Mouse (Mus musculus) urinary bladder, adult 2 months (tissue): ENCODE measurements at regions not wholly inside any gene's neighbourhood (a gene's known extent, or its start where the extent isn't known, plus 50 kb on each side); places are given as distances from the start of the nearest gene placed in this dataset.

ENCODE experiments used
- DNase-seq: peaks from one replicate; pipeline ENCODE4 v3.0.0; 2022; ENCODE audit warnings: low spot score

- DNase-seq = no peak
These were observed 371.3 kb upstream of the Dynlrb2 start for GRCm38 (mm10) chr8:116133503-116133902.

GRCm38 (mm10) chr8:116133084-116133483 is 371.7 kb upstream of the Dynlrb2 start:
- DNase-seq = no peak

- DNase-seq = no peak
These were observed 384.7 kb upstream of the Dynlrb2 start for GRCm38 (mm10) chr8:116120067-116120466.

- no peak for DNase-seq
These were observed 386.9 kb upstream of the Dynlrb2 start for GRCm38 (mm10) chr8:116117919-116118318.

GRCm38 (mm10) chr8:116116625-116117024 is 388.1 kb upstream of the Dynlrb2 start:
- DNase-seq = no peak

GRCm38 (mm10) chr8:116115811-116116372 is 388.9 kb upstream of the Dynlrb2 start:
- peak; percentile 63 for DNase-seq

GRCm38 (mm10) chr8:116114978-116115377 is 389.8 kb upstream of the Dynlrb2 start:
- no peak for DNase-seq

GRCm38 (mm10) chr8:116114502-116114901 is 390.3 kb upstream of the Dynlrb2 start:
- DNase-seq = no peak

- DNase-seq = no peak
These were observed 393.6 kb upstream of the Dynlrb2 start for GRCm38 (mm10) chr8:116111168-116111567.

- DNase-seq = no peak
These were observed 389.1 kb upstream of the Maf start for GRCm38 (mm10) chr8:116096666-116097065.

GRCm38 (mm10) chr8:116083156-116083555 is 375.6 kb upstream of the Maf start:
- no peak for DNase-seq

- no peak for DNase-seq
These were observed 371.3 kb upstream of the Maf start for GRCm38 (mm10) chr8:116078849-116079407.

GRCm38 (mm10) chr8:116071497-116071896 is 363.9 kb upstream of the Maf start:
- DNase-seq = no peak

GRCm38 (mm10) chr8:116069538-116069937 is 361.9 kb upstream of the Maf start:
- DNase-seq = no peak

GRCm38 (mm10) chr8:116067978-116068375 is 360.4 kb upstream of the Maf start:
- no peak for DNase-seq

GRCm38 (mm10) chr8:116067182-116067977 is 359.8 kb upstream of the Maf start:
- no peak for DNase-seq

- DNase-seq = no peak
These were observed 358.3 kb upstream of the Maf start for GRCm38 (mm10) chr8:116065871-116066270.

GRCm38 (mm10) chr8:116065327-116065726 is 357.7 kb upstream of the Maf start:
- no peak for DNase-seq

- no peak for DNase-seq
These were observed 357.0 kb upstream of the Maf start for GRCm38 (mm10) chr8:116064562-116064961.

- DNase-seq = no peak
These were observed 355.9 kb upstream of the Maf start for GRCm38 (mm10) chr8:116063541-116063940.

- no peak for DNase-seq
These were observed 345.9 kb upstream of the Maf start for GRCm38 (mm10) chr8:116053483-116053882.

GRCm38 (mm10) chr8:116053043-116053442 is 345.4 kb upstream of the Maf start:
- no peak for DNase-seq

GRCm38 (mm10) chr8:116048480-116048879 is 340.9 kb upstream of the Maf start:
- DNase-seq = no peak
